Comparison of ENCODE assay signal across 9 mouse cellular contexts in genomic region chr8:57601987-57602418, GRCm38 (mm10). TPM values are rescaled to one million over a fixed set of nuclear protein-coding genes. Genes with fewer than 3 reads are reported as not detected.
DNase-seq lines count a peak whose midpoint lies in the region; ATAC-seq lines count a peak whose summit lies in the region.
"Had no signal": no experiment of that assay in that cellular context is flagged by ENCODE, and none has a peak within 500 bp of the region (broad histone marks: within the 10 kb centered on the region; RNA-seq: fewer than 3 reads in every experiment).

No protein-coding gene starts in this region.

- H3K4me3 ChIP-seq in liver, embryonic 11.5 days (ENCODE audit: low read depth, low read length), result no peak overlapping the region
- H3K4me3 ChIP-seq: myocyte had no signal

- ATAC-seq in liver, embryonic 11.5 days (replicated peaks; ENCODE audit: low FRiP score), result peak; percentile 77
- peak; percentile 59; the same call in 1 of the 2 replicates for ATAC-seq in monocyte, adult 5-6 weeks (replicated peaks; ENCODE audit: insufficient number of reproducible peaks, low FRiP score, low TSS enrichment, poor library complexity, severe bottlenecking)

- H3K27ac ChIP-seq in liver, embryonic 11.5 days (ENCODE audit: low read depth, low read length), result no peak overlapping the region

- no peaks in the 10 kb centered on the region for H3K36me3 ChIP-seq in liver, embryonic 11.5 days (ENCODE audit: control insufficient read depth, insufficient read depth, low read length)

- WGBS in liver, embryonic 11.5 days, result 55% methylated on average over 12 of the region's 12 CpGs

- H3K4me2 ChIP-seq in liver, embryonic 11.5 days, result peak overlapping the region; percentile 41

- no peaks in the 10 kb centered on the region for H3K27me3 ChIP-seq in liver, embryonic 11.5 days (replicated peaks; ENCODE audit: control insufficient read depth, insufficient read depth, low read length)

- DNase-seq in heart, adult 9 months (ENCODE audit: low spot score in 2 of 2), result peak; percentile 12
- no peak for DNase-seq in heart, postnatal 4 days
- peak; percentile 57 to 66 for DNase-seq in cerebellum, adult 18-20 months
- no peak for DNase-seq in liver, embryonic 11.5 days (ENCODE audit: low spot score)
- no peak for DNase-seq in spleen, postnatal 4 days (ENCODE audit: low spot score in 2 of 2)
- DNase-seq in thymus, postnatal 36 days, result no peak
- no peak for DNase-seq in right cerebral cortex, postnatal 4 days

- H3K9me3 ChIP-seq in liver, embryonic 11.5 days (ENCODE audit: control insufficient read depth, low read length), result no peaks in the 10 kb centered on the region

- H3K4me1 ChIP-seq in liver, embryonic 11.5 days (replicated peaks; ENCODE audit: control insufficient read depth, insufficient read depth, low read length), result peaks cover 17% of the 10 kb centered on the region

- no peak overlapping the region for H3K9ac ChIP-seq in liver, embryonic 11.5 days (ENCODE audit: low read depth, low read length)

RNA-seq across cellular contexts. Expression of gene Galnt7, which starts 50.8 kb away (rescaled TPM):
- total RNA-seq in heart, postnatal 4 days (2021), result 1 to 10 TPM; 5.1 to 5.5 TPM
- polyA plus RNA-seq in liver, embryonic 11.5 days (2014; fragmentation: Nextera tagmentation; extraction: Ambion mirVana), result 17.4 and 22.6 TPM in 2 replicates
- total RNA-seq in monocyte, adult 5-6 weeks (2017), result 23.0 to 34.5 TPM (median 26.7 TPM) in 3 replicates

Comparison
In these comparisons a context has a peak if more than half of its experiments do, and no peak if none do; other contexts are left out.
1. DNase-seq: peak in heart, adult 9 months (2 of 2) and cerebellum, adult 18-20 months (2 of 2); none in heart, postnatal 4 days (single experiment), liver, embryonic 11.5 days (single experiment), spleen, postnatal 4 days (0 of 2), thymus, postnatal 36 days (0 of 2) and right cerebral cortex, postnatal 4 days (single experiment).